Mouse (Mus musculus): ENCODE measurements at regions not wholly inside any gene's neighbourhood (a gene's known extent, or its start where the extent isn't known, plus 50 kb on each side); places are given as distances from the start of the nearest gene placed in this dataset.

DNA sequence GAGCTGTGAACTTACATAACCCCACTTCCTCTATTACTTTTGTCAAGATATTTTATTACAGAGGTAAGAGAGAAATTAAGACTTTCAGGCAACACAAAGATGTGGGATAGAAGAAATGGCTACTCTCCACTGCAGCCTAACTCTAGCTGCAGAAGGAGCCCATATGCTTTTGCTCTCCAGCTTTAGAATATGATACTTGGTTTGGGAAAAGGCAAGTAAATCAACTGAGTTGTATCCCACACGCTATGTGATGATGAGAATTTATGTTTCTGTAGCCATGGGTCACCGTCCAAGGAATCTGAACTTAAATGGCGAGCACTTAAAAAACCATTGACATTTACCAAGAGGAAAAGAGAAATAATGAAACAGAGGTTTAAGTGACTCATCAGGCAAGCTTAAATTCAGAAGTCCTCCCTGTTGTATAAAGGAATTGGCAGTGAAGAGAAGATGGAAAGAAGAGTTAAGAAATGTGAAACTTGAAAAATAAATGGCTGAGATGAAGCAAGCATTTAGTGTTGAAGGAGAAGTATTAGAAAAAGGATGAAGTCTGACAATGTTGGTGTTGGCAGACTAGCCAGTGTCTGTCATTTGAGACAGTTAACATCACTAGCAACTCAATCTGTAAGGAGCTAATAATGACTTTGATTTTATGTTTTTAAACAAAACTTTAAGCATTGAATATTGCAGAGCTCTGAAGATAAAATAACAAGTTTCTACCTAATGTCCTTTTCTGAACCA lies 893.3 kb upstream of the Adam24 start:
- no peaks in the 10 kb centered on the region for H3K4me1 ChIP-seq (replicated peaks; ENCODE audit: control insufficient read depth, insufficient read depth, low read length)
- H3K27ac ChIP-seq (ENCODE audit: low read depth, low read length), result no peak overlapping the region
- no peak overlapping the region for H3K9ac ChIP-seq (ENCODE audit: low read depth, low read length)
- no peak for ATAC-seq
- no peak overlapping the region for H3K4me3 ChIP-seq (ENCODE audit: low read depth, low read length)
- no peaks in the 10 kb centered on the region for H3K27me3 ChIP-seq (replicated peaks; ENCODE audit: control insufficient read depth, insufficient read depth, low read length)
- no peak for TF ChIP-seq CTCF (IDR thresholded peaks at IDR 0.05; ENCODE audit: low read depth)
- 68% methylated on average over 3 of the region's 3 CpGs for WGBS
- no peak overlapping the region for H3K4me2 ChIP-seq (replicated peaks; ENCODE audit: low read depth)
- no peaks in the 10 kb centered on the region for H3K36me3 ChIP-seq (ENCODE audit: control insufficient read depth, insufficient read depth)
- no peaks in the 10 kb centered on the region for H3K9me3 ChIP-seq (ENCODE audit: control insufficient read depth)

GRCm38 (mm10) chr8:39782162-39782530 lies 892.7 kb upstream of the Adam24 start:
- Histone ChIP-seq H3K27me3 (replicated peaks; ENCODE audit: control insufficient read depth, insufficient read depth, low read length) (no peaks in the 10 kb centered on the region), H3K9me3 (ENCODE audit: control insufficient read depth) (no peaks in the 10 kb centered on the region), H3K9ac (ENCODE audit: low read depth, low read length) (no peak overlapping the region), H3K36me3 (ENCODE audit: control insufficient read depth, insufficient read depth) (no peaks in the 10 kb centered on the region), H3K27ac (ENCODE audit: low read depth, low read length) (no peak overlapping the region), H3K4me1 (replicated peaks; ENCODE audit: control insufficient read depth, insufficient read depth, low read length) (no peaks in the 10 kb centered on the region), H3K4me2 (replicated peaks; ENCODE audit: low read depth) (no peak overlapping the region), H3K4me3 (ENCODE audit: low read depth, low read length) (no peak overlapping the region)
- 64% methylated on average over 2 of the region's 2 CpGs for WGBS
- no peak for ATAC-seq
- no peak for TF ChIP-seq CTCF (IDR thresholded peaks at IDR 0.05; ENCODE audit: low read depth)
